Mouse (Mus musculus): ENCODE measurements around the gene Etl4. TPM values are rescaled to one million over a fixed set of nuclear protein-coding genes. Genes with fewer than 3 reads are reported as not detected.

Gene Etl4
- polyA plus RNA-seq, 1 experiment from 2014 or later, result 12.6 TPM

DNA sequence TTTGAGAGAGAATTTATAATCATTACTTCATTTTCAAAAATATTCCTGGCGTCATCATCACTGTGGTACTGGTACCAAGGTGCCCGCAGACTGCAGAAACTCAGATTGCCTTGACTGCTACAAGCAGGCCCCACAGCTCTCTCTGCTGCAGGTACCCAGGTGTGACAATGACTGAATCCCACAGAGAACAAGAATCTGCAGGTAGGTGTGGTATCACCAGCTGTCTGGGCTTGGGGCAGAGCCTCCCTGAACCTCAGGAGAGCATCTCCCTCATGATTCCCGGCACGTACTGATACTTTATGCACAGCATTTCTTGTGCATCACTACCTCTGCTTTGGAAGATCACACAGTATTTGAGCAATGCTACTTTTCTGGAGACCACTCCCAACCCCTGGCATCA is 526.0 kb downstream of the Etl4 start:
- H3K4me1 ChIP-seq, result no peaks in the 10 kb centered on the region
- no peaks in the 10 kb centered on the region for H3K27me3 ChIP-seq (ENCODE audit: low read depth, poor library complexity, severe bottlenecking)
- no peaks in the 10 kb centered on the region for H3K36me3 ChIP-seq
- H3K9me3 ChIP-seq (replicated peaks), result no peaks in the 10 kb centered on the region
- 89% methylated on average over 4 of the region's 4 CpGs for WGBS
- no peak overlapping the region for H3K27ac ChIP-seq (replicated peaks)
- no peak overlapping the region for H3K4me3 ChIP-seq
- DNase-seq (ENCODE audit: low spot score), result no peak

DNA sequence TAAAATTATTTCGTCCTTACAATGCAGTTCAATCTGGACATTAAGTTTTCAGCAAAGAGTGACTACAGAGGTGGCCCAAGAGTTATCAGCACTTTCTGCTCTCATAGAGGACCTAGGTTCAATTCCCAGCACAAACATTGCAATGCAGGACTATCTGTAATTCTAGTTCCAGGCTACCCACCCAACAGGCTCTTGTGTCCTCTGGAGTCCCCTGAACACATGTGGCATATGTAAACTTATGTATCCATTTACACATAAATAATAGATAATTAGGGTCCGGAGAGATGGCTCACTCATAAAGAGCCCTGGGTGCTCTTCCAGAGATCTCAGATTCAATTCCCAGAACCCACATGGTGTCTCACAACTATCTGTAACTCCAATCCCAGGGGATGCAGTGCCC is 533.2 kb downstream of the Etl4 start:
- Histone ChIP-seq H3K36me3 (no peaks in the 10 kb centered on the region), H3K27me3 (ENCODE audit: low read depth, poor library complexity, severe bottlenecking) (no peaks in the 10 kb centered on the region), H3K4me1 (no peaks in the 10 kb centered on the region), H3K4me3 (no peak overlapping the region), H3K27ac (replicated peaks) (no peak overlapping the region), H3K9me3 (replicated peaks) (no peaks in the 10 kb centered on the region)
- DNase-seq (ENCODE audit: low spot score), result no peak
- 88% methylated on average over 2 of the region's 2 CpGs for WGBS

DNA sequence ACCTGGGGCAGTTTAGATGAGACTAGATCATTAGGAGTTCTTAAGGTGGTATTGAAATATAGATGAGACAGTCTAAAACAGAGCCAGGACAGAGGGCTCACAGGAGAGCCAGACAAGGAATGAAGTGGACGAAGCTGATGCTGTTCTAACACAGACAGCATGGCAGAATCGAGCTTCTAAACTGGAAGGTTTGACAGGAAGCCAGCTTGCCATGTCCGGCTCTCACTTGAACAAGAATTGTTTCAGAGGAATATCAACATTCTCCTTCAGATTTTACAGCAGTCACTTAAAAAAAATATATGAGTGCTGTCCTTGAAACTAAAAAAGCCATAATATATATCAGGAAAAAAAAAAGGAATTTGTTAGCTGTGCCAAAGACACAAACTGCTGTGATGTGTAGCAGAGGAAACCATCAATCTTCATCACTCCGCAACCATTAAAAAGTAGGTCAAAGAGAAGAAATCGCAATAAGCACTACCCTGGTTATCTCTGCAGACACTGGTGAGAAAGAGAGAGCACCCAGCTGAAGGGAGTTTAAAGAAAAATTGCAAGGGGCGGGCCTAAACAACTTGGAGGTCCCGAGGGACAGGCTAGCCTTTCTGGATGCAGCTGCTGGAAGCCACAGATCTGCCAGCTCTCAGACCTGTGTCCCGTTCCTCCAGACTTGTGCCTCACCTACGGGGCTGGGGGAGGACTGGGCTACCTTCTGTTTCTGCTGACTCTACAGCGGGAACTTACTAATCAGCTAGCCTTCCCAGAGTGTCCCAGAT is 534.3 kb downstream of the Etl4 start:
- H3K4me1 ChIP-seq, result no peaks in the 10 kb centered on the region
- H3K4me3 ChIP-seq, result no peak overlapping the region
- WGBS, result 81% methylated on average over 10 of the region's 10 CpGs
- H3K27ac ChIP-seq (replicated peaks), result no peak overlapping the region
- H3K9me3 ChIP-seq (replicated peaks), result no peaks in the 10 kb centered on the region
- no peaks in the 10 kb centered on the region for H3K27me3 ChIP-seq (ENCODE audit: low read depth, poor library complexity, severe bottlenecking)
- H3K36me3 ChIP-seq, result no peaks in the 10 kb centered on the region
- DNase-seq (ENCODE audit: low spot score), result no peak

DNA sequence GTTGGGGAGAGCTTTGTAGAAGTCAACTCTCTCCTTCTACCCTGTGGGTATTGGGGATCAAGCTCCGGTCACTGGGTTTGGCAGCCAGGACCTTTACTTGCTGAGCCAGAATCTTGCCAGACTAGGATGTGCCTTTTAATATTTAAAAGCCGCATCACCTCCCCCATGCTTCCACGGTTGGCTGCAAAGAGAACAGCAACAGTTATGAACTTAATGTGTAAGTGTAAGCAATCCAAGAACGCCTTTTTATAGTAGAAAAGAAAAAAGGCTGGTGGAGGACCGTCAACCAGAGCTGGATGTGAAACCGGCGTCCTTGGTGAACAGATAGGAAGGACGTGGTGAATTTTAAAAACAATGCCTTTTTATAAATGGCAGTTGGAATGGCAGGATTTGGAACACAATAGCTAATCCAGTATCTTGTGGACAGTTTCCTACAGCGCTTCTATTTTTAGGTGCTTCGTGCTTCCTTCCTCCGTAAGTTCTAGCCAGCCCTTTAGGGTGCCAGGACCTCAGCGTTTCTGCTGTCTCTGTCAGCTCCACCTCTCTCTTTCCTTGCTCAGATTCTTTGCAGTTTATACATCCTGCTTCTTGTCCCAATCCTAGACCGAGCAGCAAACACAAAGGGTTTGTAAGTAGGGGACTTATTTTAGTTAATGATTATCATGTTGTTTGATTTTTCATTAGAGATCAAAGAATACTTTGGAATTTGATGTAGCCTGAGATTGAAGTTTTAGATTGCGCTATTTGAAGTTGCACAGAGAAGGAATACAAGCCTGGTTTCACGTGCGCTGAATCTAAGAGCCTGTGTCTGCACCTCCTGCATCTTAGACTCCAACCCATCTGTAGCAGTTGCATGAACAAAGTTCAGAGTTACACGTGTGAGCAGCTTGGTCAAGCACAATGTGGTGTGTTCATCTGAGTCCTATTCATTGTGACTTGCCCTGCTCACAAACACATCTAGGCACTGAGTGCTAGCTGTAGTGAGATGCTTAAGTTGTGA is 535.9 kb downstream of the Etl4 start:
- WGBS, result 80% methylated on average over 17 of the region's 17 CpGs
- no peaks in the 10 kb centered on the region for H3K36me3 ChIP-seq
- H3K9me3 ChIP-seq (replicated peaks), result no peaks in the 10 kb centered on the region
- no peak overlapping the region for H3K4me3 ChIP-seq
- no peaks in the 10 kb centered on the region for H3K27me3 ChIP-seq (ENCODE audit: low read depth, poor library complexity, severe bottlenecking)
- no peak overlapping the region for H3K27ac ChIP-seq (replicated peaks)
- DNase-seq (ENCODE audit: low spot score), result no peak
- H3K4me1 ChIP-seq, result no peaks in the 10 kb centered on the region

DNA sequence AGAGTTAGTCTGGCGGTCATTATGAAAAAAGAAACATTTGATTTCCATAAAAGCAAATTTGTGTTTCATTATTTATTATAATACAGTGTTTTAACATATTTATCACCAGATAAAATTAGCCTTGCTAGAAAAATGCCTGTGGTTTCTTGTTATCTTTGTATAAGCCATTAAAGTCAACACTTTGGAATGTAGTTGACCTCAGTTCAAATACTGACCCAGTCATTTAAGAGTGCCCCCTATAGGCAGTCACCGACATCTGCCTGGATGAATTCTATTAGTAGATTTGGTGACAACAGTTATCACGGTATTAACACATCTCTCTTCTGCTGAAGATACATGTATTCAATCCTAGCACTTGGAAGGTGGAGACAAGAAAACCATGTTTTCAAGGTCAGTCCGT is 536.6 kb downstream of the Etl4 start:
- Histone ChIP-seq H3K4me1 (no peaks in the 10 kb centered on the region), H3K36me3 (no peaks in the 10 kb centered on the region), H3K4me3 (no peak overlapping the region), H3K9me3 (replicated peaks) (no peaks in the 10 kb centered on the region), H3K27ac (replicated peaks) (no peak overlapping the region), H3K27me3 (ENCODE audit: low read depth, poor library complexity, severe bottlenecking) (no peaks in the 10 kb centered on the region)
- no peak for DNase-seq (ENCODE audit: low spot score)
- 77% methylated on average over 4 of the region's 4 CpGs for WGBS

DNA sequence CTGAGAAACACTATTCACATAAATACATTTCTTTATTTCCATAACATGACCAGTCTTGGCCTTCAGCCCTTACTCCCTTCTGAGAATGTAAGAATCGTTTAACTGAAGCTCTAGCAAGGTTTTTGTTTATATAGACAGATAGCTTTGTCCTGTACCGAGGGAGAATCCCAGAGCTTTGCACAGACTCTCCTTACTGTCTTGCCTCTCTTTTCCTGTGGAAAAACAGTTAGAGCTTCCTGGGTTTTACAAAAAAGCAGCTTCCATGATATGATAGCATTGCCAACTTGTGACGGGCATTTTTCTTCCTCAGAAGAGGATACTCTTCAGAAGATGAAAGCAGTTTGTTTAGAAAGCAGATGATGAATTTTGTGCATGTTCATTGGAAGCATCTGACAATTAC is 541.4 kb downstream of the Etl4 start:
- Histone ChIP-seq H3K27me3 (ENCODE audit: low read depth, poor library complexity, severe bottlenecking) (no peaks in the 10 kb centered on the region), H3K4me3 (no peak overlapping the region), H3K4me1 (no peaks in the 10 kb centered on the region), H3K9me3 (replicated peaks) (no peaks in the 10 kb centered on the region), H3K36me3 (no peaks in the 10 kb centered on the region), H3K27ac (replicated peaks) (no peak overlapping the region)
- DNase-seq (ENCODE audit: low spot score), result no peak
- 58% methylated on average over 3 of the region's 3 CpGs for WGBS

DNA sequence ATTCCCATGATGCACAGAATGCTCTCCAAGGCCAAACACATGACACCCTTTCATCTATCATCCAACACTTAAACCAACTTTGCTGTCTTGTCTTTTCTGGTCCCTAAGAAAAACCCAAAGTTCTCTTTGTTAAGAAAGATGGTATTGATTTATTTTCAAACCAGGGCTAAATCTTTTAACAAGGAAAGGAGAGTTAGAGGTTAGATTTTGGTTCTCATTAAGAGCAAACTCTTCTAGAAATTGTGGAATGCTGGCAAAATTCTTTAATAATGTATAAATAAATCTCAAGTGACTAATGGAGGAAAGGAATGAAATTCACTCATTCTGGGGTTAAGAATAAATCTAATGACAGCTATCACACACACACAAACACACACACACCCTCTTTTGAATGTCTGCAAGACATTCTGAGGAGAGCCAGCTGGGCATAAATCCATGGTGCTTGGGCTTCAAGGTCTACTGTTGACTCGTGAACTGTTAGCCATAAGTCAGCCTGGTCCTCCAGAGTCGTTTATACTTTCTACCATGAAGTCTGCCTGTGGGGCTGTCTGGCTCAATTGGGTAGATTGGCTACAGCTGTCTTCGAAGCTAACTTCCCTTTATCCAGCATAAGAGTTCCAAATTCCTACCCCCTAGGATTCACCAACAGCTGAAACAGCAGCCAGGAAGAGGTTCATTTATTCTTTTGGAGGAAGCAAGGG is 544.1 kb downstream of the Etl4 start:
- Histone ChIP-seq H3K27ac (replicated peaks) (no peak overlapping the region), H3K4me1 (no peaks in the 10 kb centered on the region), H3K4me3 (no peak overlapping the region), H3K36me3 (no peaks in the 10 kb centered on the region), H3K9me3 (replicated peaks) (no peaks in the 10 kb centered on the region), H3K27me3 (ENCODE audit: low read depth, poor library complexity, severe bottlenecking) (no peaks in the 10 kb centered on the region)
- DNase-seq (ENCODE audit: low spot score), result no peak
- 76% methylated on average over 3 of the region's 3 CpGs for WGBS

DNA sequence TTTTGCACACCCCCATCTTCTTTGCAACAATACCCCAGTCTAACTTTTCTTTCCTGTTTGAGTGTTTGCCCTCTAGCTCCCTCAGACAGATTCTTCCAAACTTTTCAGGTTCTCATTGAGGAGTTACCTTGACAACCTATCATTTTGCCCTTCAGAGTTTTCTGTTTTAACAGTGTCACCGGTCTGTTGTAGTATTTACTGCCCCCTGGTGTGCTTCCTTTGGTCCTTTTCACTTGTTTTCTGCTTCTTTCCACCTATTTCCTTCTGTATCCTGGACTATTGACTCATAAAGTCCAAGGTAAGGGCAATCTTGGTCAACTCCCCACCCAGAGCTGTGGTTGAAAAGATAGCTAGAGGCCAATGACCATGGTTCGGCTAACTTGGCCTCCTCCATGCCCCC is 569.6 kb downstream of the Etl4 start:
- no peaks in the 10 kb centered on the region for H3K36me3 ChIP-seq
- H3K9me3 ChIP-seq (replicated peaks), result no peaks in the 10 kb centered on the region
- H3K4me3 ChIP-seq, result no peak overlapping the region
- H3K4me1 ChIP-seq, result no peaks in the 10 kb centered on the region
- peaks cover 2% of the 10 kb centered on the region; the same call in 1 of the 2 replicates for H3K27me3 ChIP-seq (ENCODE audit: low read depth, poor library complexity, severe bottlenecking)
- DNase-seq (ENCODE audit: low spot score), result no peak
- WGBS, result 85% methylated on average over 2 of the region's 2 CpGs
- no peak overlapping the region for H3K27ac ChIP-seq (replicated peaks)

DNA sequence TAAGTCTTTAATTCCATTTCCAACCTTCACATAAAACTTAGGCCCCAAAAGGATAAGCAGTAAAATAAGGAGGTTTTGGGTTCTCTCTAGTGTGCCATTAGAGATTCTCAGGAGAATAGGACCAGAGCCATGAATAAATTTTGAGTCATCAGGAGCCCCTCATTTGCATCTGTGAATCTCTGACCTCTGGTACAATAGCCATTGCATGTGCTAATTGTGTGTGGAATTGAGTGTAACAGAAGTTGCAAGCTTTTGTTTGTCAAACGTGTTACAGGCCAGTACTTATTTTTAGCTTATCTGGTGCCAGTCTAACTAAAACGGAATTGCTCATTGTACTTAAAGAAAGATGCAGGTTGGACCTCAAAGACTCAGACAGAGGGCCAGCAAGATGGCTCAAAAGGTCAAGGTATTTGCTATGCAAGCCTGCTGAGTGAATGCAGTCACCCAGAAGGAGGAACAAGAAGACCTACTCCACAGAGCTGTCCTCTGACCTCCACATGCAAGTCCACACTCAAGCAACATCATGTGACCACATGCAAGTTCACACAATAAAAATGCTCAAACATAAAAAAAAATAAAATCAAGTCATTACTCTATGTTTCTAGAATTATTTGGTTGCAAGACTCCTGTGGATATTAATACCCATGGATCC is 576.7 kb downstream of the Etl4 start:
- Histone ChIP-seq H3K36me3 (no peaks in the 10 kb centered on the region), H3K4me3 (no peak overlapping the region), H3K27ac (replicated peaks) (no peak overlapping the region), H3K9me3 (replicated peaks) (no peaks in the 10 kb centered on the region), H3K27me3 (ENCODE audit: low read depth, poor library complexity, severe bottlenecking) (0 out of 2 replicates have a peak, but pooled peaks cover 7% of the 10 kb centered on the region), H3K4me1 (peaks cover 14% of the 10 kb centered on the region)
- 20% methylated on average over 2 of the region's 2 CpGs for whole genome bisulfite sequencing
- no peak for DNase-seq (ENCODE audit: low spot score)

DNA sequence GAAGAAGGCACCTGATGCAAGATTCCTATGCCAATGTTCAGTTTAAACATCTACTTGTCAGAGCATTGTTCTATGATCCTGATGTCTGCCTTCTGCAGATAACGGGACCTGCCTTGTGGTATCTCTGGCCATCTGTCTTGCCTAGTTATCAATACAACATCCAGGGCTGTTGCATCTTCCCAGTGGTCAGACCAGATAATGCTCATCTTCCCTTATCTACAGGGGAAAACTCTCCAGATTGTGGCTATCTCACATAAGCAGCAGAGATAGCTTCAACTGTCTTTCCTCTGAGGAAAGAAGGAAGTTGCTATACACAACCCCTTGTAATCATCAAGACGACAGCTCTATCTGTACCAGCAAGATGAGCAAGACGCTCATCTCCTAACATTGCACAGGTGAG is 579.5 kb downstream of the Etl4 start:
- 0 out of 2 replicates have a peak, but pooled peaks cover 7% of the 10 kb centered on the region for H3K27me3 ChIP-seq (ENCODE audit: low read depth, poor library complexity, severe bottlenecking)
- no peaks in the 10 kb centered on the region for H3K9me3 ChIP-seq (replicated peaks)
- peaks cover 14% of the 10 kb centered on the region for H3K4me1 ChIP-seq
- H3K36me3 ChIP-seq, result no peaks in the 10 kb centered on the region
- no peak overlapping the region for H3K27ac ChIP-seq (replicated peaks)
- 97% methylated on average over 3 of the region's 3 CpGs for WGBS
- H3K4me3 ChIP-seq, result no peak overlapping the region
- DNase-seq (ENCODE audit: low spot score), result no peak

DNA sequence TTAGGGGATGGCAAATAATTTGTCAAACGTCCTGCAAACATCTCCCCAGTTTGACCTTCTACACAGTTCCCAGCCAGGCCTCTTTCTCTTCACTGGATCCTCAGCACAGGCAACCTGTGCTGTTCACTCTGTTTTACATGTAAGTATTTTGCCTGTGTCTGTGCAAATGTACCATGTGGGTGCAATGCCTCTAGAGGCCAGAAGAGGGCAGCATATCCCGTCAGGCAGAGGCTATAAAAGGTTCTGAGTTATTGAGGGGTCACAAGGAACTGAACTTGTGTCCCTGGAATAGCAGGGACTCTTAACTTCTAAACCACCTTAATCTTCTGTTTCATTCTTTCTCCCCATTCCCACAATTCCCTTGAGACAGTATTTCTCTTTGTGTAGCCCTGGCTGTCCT is 582.5 kb downstream of the Etl4 start:
- H3K27ac ChIP-seq (replicated peaks), result no peak overlapping the region
- 0 out of 2 replicates have a peak, but pooled peaks cover 7% of the 10 kb centered on the region for H3K27me3 ChIP-seq (ENCODE audit: low read depth, poor library complexity, severe bottlenecking)
- H3K9me3 ChIP-seq (replicated peaks), result no peaks in the 10 kb centered on the region
- DNase-seq (ENCODE audit: low spot score), result no peak
- peaks cover 7% of the 10 kb centered on the region for H3K4me1 ChIP-seq
- H3K36me3 ChIP-seq, result no peaks in the 10 kb centered on the region
- WGBS, result 47% methylated on average over 2 of the region's 2 CpGs
- H3K4me3 ChIP-seq, result no peak overlapping the region

DNA sequence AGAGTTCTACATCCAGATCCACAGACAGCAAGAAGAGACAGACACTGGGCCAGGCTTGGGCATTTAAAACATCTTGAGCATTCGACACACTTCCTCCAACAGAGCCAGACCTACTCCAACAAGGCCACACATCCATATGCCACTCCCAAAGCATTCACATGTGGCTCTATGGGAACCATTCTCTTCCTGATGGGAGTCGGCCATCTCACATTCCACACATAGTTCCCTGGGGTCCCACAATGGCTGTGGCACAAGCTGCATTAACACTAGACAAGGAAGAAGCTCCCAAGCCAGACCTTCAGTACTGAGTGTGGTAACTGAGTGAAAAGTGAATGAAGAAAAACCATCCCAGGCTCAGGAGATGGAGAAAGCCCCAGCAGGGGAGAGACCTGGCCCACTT is 584.2 kb downstream of the Etl4 start:
- H3K27ac ChIP-seq (replicated peaks), result no peak overlapping the region
- WGBS, result 77% methylated on average over 2 of the region's 2 CpGs
- H3K4me1 ChIP-seq, result peaks cover 7% of the 10 kb centered on the region

More for the DNA sequence above, 584.2 kb downstream of the Etl4 start:
- DNase-seq (ENCODE audit: low spot score), result no peak
- Histone ChIP-seq H3K9me3 (replicated peaks) (no peaks in the 10 kb centered on the region), H3K27me3 (ENCODE audit: low read depth, poor library complexity, severe bottlenecking) (0 out of 2 replicates have a peak, but pooled peaks cover 2% of the 10 kb centered on the region), H3K4me3 (no peak overlapping the region), H3K36me3 (no peaks in the 10 kb centered on the region)
